In the genomic region with DNA sequence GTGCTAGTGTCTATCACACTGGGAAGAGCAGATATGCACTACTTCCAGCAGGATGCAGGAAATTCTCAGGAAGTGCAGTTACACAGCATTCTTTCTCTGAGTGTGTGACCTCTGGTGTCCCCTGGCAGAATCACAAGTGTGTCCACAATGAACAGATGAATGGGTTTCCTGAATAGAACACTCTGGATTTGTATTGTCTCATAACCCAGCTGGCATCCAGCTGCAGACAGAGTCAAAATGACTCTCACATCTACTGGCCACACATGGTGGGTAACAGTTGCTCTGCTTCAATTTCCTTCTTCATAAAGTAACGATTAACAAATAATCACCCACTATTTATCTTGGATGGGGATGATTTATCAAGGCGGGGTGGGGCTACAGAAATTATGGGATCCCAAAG, we compare ENCODE assay signal across 12 mouse cellular contexts. TPM values are rescaled to one million over a fixed set of nuclear protein-coding genes. Genes with fewer than 3 reads are reported as not detected.
DNase-seq lines count a peak whose midpoint lies in the region; TF ChIP-seq lines count a peak whose summit lies in the region.
"Had no signal": no experiment of that assay in that cellular context is flagged by ENCODE, and none has a peak within 500 bp of the region (broad histone marks: within the 10 kb centered on the region; RNA-seq: fewer than 3 reads in every experiment).

No protein-coding gene starts in this region.

- TF ChIP-seq CTCF in olfactory bulb, adult 2 months (IDR thresholded peaks at IDR 0.05; ENCODE audit: insufficient read depth, low read depth, low read length) = no peak

- 23% methylated on average over 2 of the region's 2 CpGs for WGBS in olfactory bulb, adult 2 months

- TF ChIP-seq POLR2A in olfactory bulb, adult 2 months (IDR thresholded peaks at IDR 0.05; ENCODE audit: insufficient read depth, low read depth, low read length) = no peak

- no peak overlapping the region for H3K4me3 ChIP-seq in olfactory bulb, adult 2 months (ENCODE audit: insufficient read depth, low read depth, low read length)
- H3K4me3 ChIP-seq: embryonic facial prominence, embryonic 13.5 days; limb, embryonic 13.5 days had no signal

- 0 out of 2 replicates have a peak overlapping the region, but pooled peaks have one; percentile 12 for H3K27ac ChIP-seq in olfactory bulb, adult 2 months (ENCODE audit: insufficient read depth, low read depth, low read length)
- H3K27ac ChIP-seq: embryonic facial prominence, embryonic 13.5 days; limb, embryonic 13.5 days had no signal

- peak; percentile 1 for DNase-seq in heart, adult 9 months (ENCODE audit: low spot score in 2 of 2)
- no peak for DNase-seq in heart, postnatal 25 days (ENCODE audit: low spot score)
- DNase-seq in urinary bladder, postnatal 14 days (ENCODE audit: low spot score) = peak; percentile 13
- DNase-seq in urinary bladder, postnatal 10 days (ENCODE audit: low spot score) = no peak
- DNase-seq in lung, postnatal 14 days = peak; percentile 42
- no peak for DNase-seq in adrenal gland, postnatal 25 days
- no peak for DNase-seq in gastrocnemius, postnatal 14 days
- DNase-seq: thymus, adult 18-20 months had no signal

- H3K4me1 ChIP-seq in olfactory bulb, adult 2 months (ENCODE audit: control insufficient read depth, insufficient read depth, low read length) = peaks cover 6% of the 10 kb centered on the region

- intact Hi-C loops in heart, postnatal 25 days (cut with DNase I) = no loop called here
- intact Hi-C loops in gastrocnemius, postnatal 14 days (cut with DNase I; ENCODE audit: low total_unique reads) = no loop called here

RNA-seq across cellular contexts. Expression of a gene that starts 43.5 kb away (rescaled TPM):
- total RNA-seq in heart, postnatal 25 days (2021) = under 1 TPM; 0.03 TPM
- not detected in 2 replicates for polyA plus RNA-seq in olfactory bulb, adult 2 months (2012; ENCODE audit: insufficient read depth, insufficient read length, low replicate concordance, missing spikeins)
- 36.2 and 37.6 TPM in 2 replicates for total RNA-seq in adrenal gland, postnatal 25 days (2021)
- 1 to 10 TPM; 1.0 to 1.5 TPM for total RNA-seq in gastrocnemius, postnatal 14 days (2021)
- total RNA-seq: monocyte, adult 5-6 weeks had no signal

Comparison
In these comparisons a context has a peak if more than half of its experiments do, and no peak if none do; other contexts are left out.
1. DNase-seq: peak in heart, adult 9 months (2 of 2), urinary bladder, postnatal 14 days (single experiment) and lung, postnatal 14 days (single experiment); none in heart, postnatal 25 days (single experiment), urinary bladder, postnatal 10 days (single experiment), adrenal gland, postnatal 25 days (single experiment) and gastrocnemius, postnatal 14 days (single experiment).
2. RNA of a gene that starts 43.5 kb away (total RNA-seq): 36.2 to 37.6 TPM in adrenal gland, postnatal 25 days; 1.0 to 1.5 TPM in gastrocnemius, postnatal 14 days and 0.03 TPM in heart, postnatal 25 days; every median in the first group is over 10 times any median in the second.